Mouse (Mus musculus) midbrain, embryonic 13.5 days (tissue): Measurements from ENCODE around the gene Bptf. TPM values are rescaled to one million over a fixed set of nuclear protein-coding genes. Genes with fewer than 3 reads are reported as not detected.
"Not testable (repeated sequence)": the region's sequence is repeated elsewhere in the genome, so short reads cannot be mapped to it uniquely, and the experiment has no call there.

Experiments
- ATAC-seq: fragments of 200-750 bp; cut with Nextera tagmentation; 2 replicates; pipeline ENCODE4 v1.8.0; 2017; ENCODE audit warnings: mild to moderate bottlenecking, moderate TSS enrichment, moderate library complexity
- H3K27ac ChIP-seq: fragments of 300-500 bp; sonication (generic); 2 replicates; pipeline ENCODE4 v1.5.1; 2015; ENCODE audit warnings: inconsistent platforms, mild to moderate bottlenecking, moderate library complexity
- H3K27me3 ChIP-seq: fragments of 300-500 bp; sonication (generic); 2 replicates; pipeline ENCODE4 v1.6.1; 2015; ENCODE audit warnings: mild to moderate bottlenecking, inconsistent platforms
- H3K36me3 ChIP-seq: fragments of 300-500 bp; sonication (generic); 2 replicates; pipeline ENCODE4 v1.6.1; 2015; ENCODE audit warnings: mild to moderate bottlenecking, inconsistent platforms
- H3K4me1 ChIP-seq: fragments of 300-500 bp; sonication (generic); replicated peaks from 2 replicates; pipeline ENCODE4 v1.6.1; 2015; ENCODE audit warnings: inconsistent platforms
- H3K4me2 ChIP-seq: fragments of 300-500 bp; sonication (generic); replicated peaks from 2 replicates; pipeline ENCODE4 v1.6.1; 2015; ENCODE audit warnings: moderate library complexity, mild to moderate bottlenecking, inconsistent platforms
- H3K4me3 ChIP-seq: fragments of 300-500 bp; sonication (generic); replicated peaks from 2 replicates; pipeline ENCODE4 v1.5.1; 2015; ENCODE audit warnings: mild to moderate bottlenecking, inconsistent platforms
- H3K9ac ChIP-seq: fragments of 300-500 bp; sonication (generic); replicated peaks from 2 replicates; pipeline ENCODE4 v1.6.1; 2015; ENCODE audit warnings: mild to moderate bottlenecking, inconsistent platforms
- H3K9me3 ChIP-seq: fragments of 300-500 bp; sonication (generic); 2 replicates; pipeline ENCODE4 v1.6.1; 2016; ENCODE audit warnings: mild to moderate bottlenecking, inconsistent platforms
- WGBS: fragments of 180-500 bp; shearing (Covaris S2); methylation state at CpG from one replicate; pipeline ENCODE4 v1.1.7; 2015; 5-methylcytosine and 5-hydroxymethylcytosine counted together
- polyA plus RNA-seq: library from polyadenylated mRNA; unstranded; fragments of >200 nt; fragmentation: Nextera tagmentation; extraction: Ambion mirVana; gene quantifications from 2 replicates; pipeline ENCODE4 v1.2.1, GENCODE M21; 2015

Gene Bptf
- polyA plus RNA-seq = 43.5 and 45.1 TPM in 2 replicates

DNA sequence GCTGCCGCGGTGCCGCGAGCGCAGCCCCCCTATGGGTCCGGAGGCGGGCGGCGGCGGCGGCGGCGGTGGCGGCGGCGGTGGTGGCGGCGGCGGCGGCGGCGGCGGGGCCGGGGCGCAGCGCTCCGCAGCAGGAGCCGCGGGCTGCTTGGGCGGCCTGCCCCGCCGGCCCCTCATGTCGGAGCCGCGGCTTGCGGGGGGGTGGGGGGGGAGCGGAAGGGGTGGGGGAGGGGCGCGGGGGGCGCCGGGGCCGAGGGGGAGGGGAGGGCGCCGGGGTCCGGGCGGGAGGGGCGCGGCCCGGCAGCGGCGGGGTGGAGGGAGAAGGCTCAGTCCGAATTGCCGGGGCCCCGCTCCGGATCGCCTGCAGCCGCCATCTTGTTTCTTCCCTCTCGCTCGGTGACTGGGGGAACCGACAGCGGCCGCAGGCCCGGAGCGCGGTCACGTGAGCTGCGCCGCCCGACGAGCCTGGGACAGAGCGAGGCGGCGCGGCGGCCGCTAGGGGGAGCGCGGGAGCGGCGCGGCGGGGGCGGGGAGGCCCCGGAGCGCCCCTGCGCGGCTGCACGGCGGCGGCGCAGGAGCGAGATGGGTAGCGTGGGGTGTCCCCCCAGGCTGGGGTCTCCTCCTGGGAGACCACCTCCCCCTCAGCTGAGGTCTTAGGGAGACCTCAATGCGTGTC lies at the start of gene Bptf:
TSS of gene Bptf (minus strand) at position 379 of the 673 bp plus-strand sequence.
- Histone ChIP-seq H3K27me3 (no peaks in the 10 kb centered on the region), H3K9me3 (no peaks in the 10 kb centered on the region), H3K36me3 (no peaks in the 10 kb centered on the region), H3K9ac (peak within 1 kb of the TSS; percentile 98), H3K27ac (peak within 1 kb of the TSS; percentile 97), H3K4me2 (peak within 1 kb of the TSS; percentile 86), H3K4me3 (peak within 1 kb of the TSS; percentile 88), H3K4me1 (peaks cover 36% of the 10 kb centered on the region)
- WGBS = under 1% methylated on average over 27 of the region's 94 CpGs
- ATAC-seq = peak; percentile 98

GRCm38 (mm10) chr11:107161215-107161614 lies 29.3 kb upstream of the Bptf start:
- ATAC-seq = no peak
- Histone ChIP-seq H3K27me3 (no peaks in the 10 kb centered on the region), H3K9ac (no peak overlapping the region), H3K4me2 (no peak overlapping the region), H3K36me3 (peaks cover 20% of the 10 kb centered on the region), H3K4me3 (no peak overlapping the region), H3K4me1 (no peaks in the 10 kb centered on the region), H3K9me3 (no peaks in the 10 kb centered on the region), H3K27ac (no peak overlapping the region)
- 85% methylated on average over 4 of the region's 4 CpGs for WGBS

DNA sequence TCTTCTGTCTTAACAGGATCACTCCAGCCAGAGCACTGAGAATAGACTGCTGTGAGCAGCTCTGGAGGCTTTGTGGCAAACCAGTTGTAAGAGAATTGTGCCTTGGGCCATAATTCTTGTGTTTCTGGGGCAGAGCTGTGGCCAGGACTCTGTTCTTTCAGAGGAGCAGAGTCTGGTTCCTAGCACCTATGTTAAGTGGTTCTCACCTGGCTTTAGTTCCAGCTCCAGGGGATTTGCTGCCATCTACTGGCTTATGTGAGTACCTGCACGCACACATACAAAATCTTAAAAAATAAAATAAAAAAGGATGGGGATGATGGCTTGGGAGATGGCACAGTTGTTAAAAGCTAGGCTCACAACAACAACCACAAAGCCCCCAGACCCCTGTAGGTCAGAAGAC lies 27.1 kb upstream of the Bptf start:
- no peak for ATAC-seq
- Histone ChIP-seq H3K4me2 (no peak overlapping the region), H3K4me3 (no peak overlapping the region), H3K36me3 (peaks cover 3% of the 10 kb centered on the region; the same call in 1 of the 2 replicates), H3K9ac (no peak overlapping the region), H3K9me3 (no peaks in the 10 kb centered on the region), H3K27me3 (no peaks in the 10 kb centered on the region), H3K4me1 (no peaks in the 10 kb centered on the region), H3K27ac (no peak overlapping the region)
- 30% methylated on average over 1 of the region's 1 CpGs for WGBS

- H3K4me3 ChIP-seq = no peak overlapping the region
- no peak for ATAC-seq
- H3K27me3 ChIP-seq = no peaks in the 10 kb centered on the region
- H3K9ac ChIP-seq = no peak overlapping the region
- H3K9me3 ChIP-seq = no peaks in the 10 kb centered on the region
- WGBS = 61% methylated on average over 5 of the region's 5 CpGs
- H3K4me2 ChIP-seq = no peak overlapping the region
- no peaks in the 10 kb centered on the region for H3K4me1 ChIP-seq
- H3K36me3 ChIP-seq = no peaks in the 10 kb centered on the region
- no peak overlapping the region for H3K27ac ChIP-seq
These were observed 25.2 kb upstream of the Bptf start for GRCm38 (mm10) chr11:107156977-107157642.

DNA sequence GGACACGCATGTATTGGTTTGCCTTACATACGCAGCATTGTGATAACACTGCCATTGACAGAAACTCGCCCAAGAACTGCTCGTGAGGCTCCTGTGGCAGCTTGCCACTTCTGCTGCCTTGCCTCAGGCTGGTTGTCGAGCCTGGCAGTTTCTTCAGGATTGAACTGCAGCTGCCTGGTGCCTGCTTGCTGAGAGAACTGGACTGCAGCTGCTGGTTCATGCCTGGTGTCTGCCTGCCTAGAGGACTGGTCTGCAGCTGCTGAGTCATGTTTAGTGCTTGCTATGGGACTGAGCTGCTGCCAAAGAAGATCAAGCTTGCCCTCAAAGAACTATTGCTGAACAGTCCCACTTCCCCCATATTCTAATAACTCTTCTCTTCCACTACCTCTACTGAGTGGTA lies 23.4 kb upstream of the Bptf start:
- H3K4me3 ChIP-seq = no peak overlapping the region
- no peaks in the 10 kb centered on the region for H3K4me1 ChIP-seq
- ATAC-seq = no peak
- H3K9me3 ChIP-seq = no peaks in the 10 kb centered on the region
- no peak overlapping the region for H3K4me2 ChIP-seq
- H3K27me3 ChIP-seq = no peaks in the 10 kb centered on the region
- WGBS = 76% methylated on average over 5 of the region's 5 CpGs
- H3K27ac ChIP-seq = no peak overlapping the region
- no peaks in the 10 kb centered on the region for H3K36me3 ChIP-seq
- no peak overlapping the region for H3K9ac ChIP-seq

GRCm38 (mm10) chr11:107154431-107154830 lies 22.5 kb upstream of the Bptf start:
- no peak for ATAC-seq
- Histone ChIP-seq H3K4me2 (no peak overlapping the region), H3K4me3 (no peak overlapping the region), H3K27me3 (no peaks in the 10 kb centered on the region), H3K27ac (no peak overlapping the region), H3K9me3 (no peaks in the 10 kb centered on the region), H3K36me3 (no peaks in the 10 kb centered on the region), H3K4me1 (no peaks in the 10 kb centered on the region), H3K9ac (no peak overlapping the region)
- WGBS = 76% methylated on average over 7 of the region's 7 CpGs

DNA sequence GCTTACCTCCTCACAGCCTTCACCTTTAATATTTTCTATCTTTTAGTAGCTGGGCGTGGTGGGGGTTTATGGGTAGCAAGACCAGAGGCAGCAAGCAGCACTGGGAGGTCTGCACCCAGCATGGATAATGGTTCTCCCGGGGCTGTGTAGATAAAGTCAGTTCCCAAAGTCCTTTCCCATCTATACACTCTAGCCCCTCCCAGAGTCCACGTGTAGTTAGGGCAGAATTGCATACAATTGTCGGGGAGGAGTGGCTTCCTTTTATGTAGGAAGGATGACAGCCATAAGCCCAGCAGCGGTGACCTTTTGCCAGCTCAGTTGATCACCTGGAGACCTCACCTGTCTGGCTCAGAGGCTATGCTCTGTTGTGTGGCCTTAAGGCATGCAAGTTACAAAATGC lies 21.7 kb upstream of the Bptf start:
- Histone ChIP-seq H3K36me3 (no peaks in the 10 kb centered on the region), H3K9me3 (no peaks in the 10 kb centered on the region), H3K4me3 (no peak overlapping the region), H3K4me2 (no peak overlapping the region), H3K27ac (no peak overlapping the region), H3K4me1 (no peaks in the 10 kb centered on the region), H3K27me3 (no peaks in the 10 kb centered on the region), H3K9ac (no peak overlapping the region)
- WGBS = 82% methylated on average over 5 of the region's 5 CpGs
- no peak for ATAC-seq

GRCm38 (mm10) chr11:107151809-107152208 lies 19.9 kb upstream of the Bptf start:
- no peak overlapping the region for H3K27ac ChIP-seq
- 74% methylated on average over 7 of the region's 7 CpGs for WGBS
- no peak overlapping the region for H3K4me2 ChIP-seq

DNA sequence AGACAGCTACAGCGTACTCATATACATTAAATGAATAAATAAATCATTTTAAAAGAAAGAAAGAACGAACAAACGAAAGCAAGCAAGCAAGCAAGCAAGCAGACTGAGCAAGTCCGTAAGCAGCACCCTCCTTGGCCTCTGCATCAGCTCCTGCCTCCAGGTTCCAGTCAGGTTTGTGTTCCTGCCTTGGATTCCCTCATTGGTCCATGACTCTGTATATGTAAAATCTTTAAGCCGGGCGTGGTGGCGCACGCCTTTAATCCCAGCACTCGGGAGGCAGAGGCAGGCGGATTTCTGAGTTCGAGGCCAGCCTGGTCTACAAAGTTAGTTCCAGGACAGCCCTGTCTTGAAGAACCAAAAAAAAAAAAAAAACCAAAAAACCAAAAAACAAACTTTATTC lies 12.0 kb upstream of the Bptf start:
- H3K4me3 ChIP-seq, H3K9me3 ChIP-seq, H3K4me2 ChIP-seq, H3K36me3 ChIP-seq, ATAC-seq, H3K27me3 ChIP-seq, H3K4me1 ChIP-seq, H3K27ac ChIP-seq, H3K9ac ChIP-seq: not testable (repeated sequence)
- 95% methylated on average over 11 of the region's 11 CpGs for WGBS

More at GRCm38 (mm10) chr11:107151809-107152208, 19.9 kb upstream of the Bptf start:
- no peak for ATAC-seq
- H3K27me3 ChIP-seq = no peaks in the 10 kb centered on the region
- no peak overlapping the region for H3K4me3 ChIP-seq
- no peaks in the 10 kb centered on the region for H3K9me3 ChIP-seq
- H3K36me3 ChIP-seq = no peaks in the 10 kb centered on the region
- H3K4me1 ChIP-seq = no peaks in the 10 kb centered on the region
- no peak overlapping the region for H3K9ac ChIP-seq

DNA sequence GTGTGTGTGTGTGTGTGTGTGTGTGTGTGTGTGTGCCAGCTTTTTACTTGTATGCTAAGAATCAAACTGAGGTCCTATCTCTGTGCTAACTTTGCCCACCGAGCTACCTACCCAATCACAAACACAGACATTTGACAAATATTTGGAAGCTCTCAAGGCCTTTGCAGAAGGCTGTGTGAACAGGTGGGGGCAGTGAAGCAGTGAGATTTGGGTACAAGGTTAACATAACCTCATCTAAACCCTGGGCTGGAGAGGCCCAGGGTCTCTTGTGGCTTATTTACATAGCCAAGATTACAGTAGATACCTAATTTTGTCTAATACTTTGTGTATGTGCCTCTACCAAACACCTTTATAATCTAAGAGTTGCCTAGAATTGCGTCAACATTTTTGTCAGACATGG lies 10.5 kb upstream of the Bptf start:
- no peaks in the 10 kb centered on the region for H3K4me1 ChIP-seq
- no peak overlapping the region for H3K9ac ChIP-seq
- no peak for ATAC-seq
- no peak overlapping the region for H3K4me3 ChIP-seq
- no peak overlapping the region for H3K4me2 ChIP-seq
- no peaks in the 10 kb centered on the region for H3K27me3 ChIP-seq
- WGBS = 85% methylated on average over 2 of the region's 2 CpGs
- H3K9me3 ChIP-seq = no peaks in the 10 kb centered on the region
- no peak overlapping the region for H3K27ac ChIP-seq
- H3K36me3 ChIP-seq = no peaks in the 10 kb centered on the region

DNA sequence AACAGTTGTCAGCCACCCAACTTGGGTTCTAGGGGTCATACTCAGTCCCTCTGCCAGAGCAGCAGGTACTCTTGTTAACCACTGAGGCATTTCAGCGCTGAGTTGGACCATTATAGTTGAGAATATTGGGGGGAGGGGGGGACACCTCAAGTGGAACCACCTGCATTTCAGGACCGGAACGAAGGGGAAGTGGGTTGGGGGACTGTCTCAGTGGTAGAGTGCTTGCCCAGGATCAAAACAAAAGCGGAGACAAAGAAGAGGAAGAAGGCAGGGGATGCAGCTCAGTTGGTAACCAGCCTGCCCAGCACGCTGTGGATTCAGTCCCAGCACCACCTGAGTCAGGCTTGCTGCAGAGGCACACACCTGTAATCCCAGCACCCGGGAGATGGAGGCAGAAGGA lies 8.8 kb upstream of the Bptf start:
- H3K4me2 ChIP-seq = no peak overlapping the region
- H3K27me3 ChIP-seq = no peaks in the 10 kb centered on the region
- H3K4me3 ChIP-seq = no peak overlapping the region
- H3K27ac ChIP-seq = no peak overlapping the region
- no peak overlapping the region for H3K9ac ChIP-seq
- H3K4me1 ChIP-seq = no peaks in the 10 kb centered on the region
- no peaks in the 10 kb centered on the region for H3K9me3 ChIP-seq
- no peaks in the 10 kb centered on the region for H3K36me3 ChIP-seq
- no peak for ATAC-seq
- 27% methylated on average over 6 of the region's 6 CpGs for WGBS

GRCm38 (mm10) chr11:107138633-107139032 lies 6.7 kb upstream of the Bptf start:
- Histone ChIP-seq H3K36me3 (no peaks in the 10 kb centered on the region), H3K4me2 (no peak overlapping the region), H3K4me3 (no peak overlapping the region), H3K27me3 (no peaks in the 10 kb centered on the region), H3K4me1 (no peaks in the 10 kb centered on the region), H3K9ac (no peak overlapping the region), H3K27ac (no peak overlapping the region), H3K9me3 (no peaks in the 10 kb centered on the region)
- WGBS = 72% methylated on average over 3 of the region's 3 CpGs
- no peak for ATAC-seq
